Mouse (Mus musculus) CH12.LX (cell line): Measurements from ENCODE around the gene Tnni3. TPM values are rescaled to one million over a fixed set of nuclear protein-coding genes. Genes with fewer than 3 reads are reported as not detected.

Experiments used
- DNase-seq: peaks from one replicate; pipeline ENCODE4 v3.0.0-alpha.2; 2013; ENCODE audit errors: extremely low read depth
- H3K27ac ChIP-seq: 2 replicates; pipeline ENCODE4 v1.5.1; 2012; ENCODE audit warnings: low read depth, mild to moderate bottlenecking, control low read depth, moderate library complexity; ENCODE audit not compliant: insufficient read depth
- H3K27me3 ChIP-seq: replicated peaks from 2 replicates; pipeline ENCODE3; 2012; ENCODE audit warnings: inconsistent platforms
- H3K36me3 ChIP-seq, 2 experiments: replicated peaks in 1 of 2; 2 replicates each; pipeline versions ENCODE3 to v1.6.1; 2012; ENCODE audit warnings: inconsistent platforms in 1 of 2, low read length in 1 of 2, mild to moderate bottlenecking in 1 of 2, mixed read lengths in 1 of 2, moderate library complexity in 1 of 2; ENCODE audit not compliant: control insufficient read depth in 1 of 2, insufficient read depth in 1 of 2
- H3K4me1 ChIP-seq, 2 experiments: 2 replicates each; pipeline ENCODE4 v1.6.1; 2012; ENCODE audit warnings: inconsistent platforms in 1 of 2, moderate library complexity in 1 of 2; ENCODE audit not compliant: insufficient read depth in 2 of 2, control insufficient read depth in 1 of 2
- H3K4me2 ChIP-seq: 2 replicates; pipeline ENCODE4 v1.6.1; 2012; ENCODE audit warnings: low read depth, mild to moderate bottlenecking, control low read depth; ENCODE audit not compliant: poor library complexity, insufficient read depth, severe bottlenecking
- H3K4me3 ChIP-seq, 3 experiments: fragments of 150-350 bp in 1 of 3; sonication (generic) in 1 of 3; replicated peaks in 1 of 3; 2 replicates each; pipeline versions ENCODE3 to v1.5.1; 2011 to 2012; ENCODE audit warnings: low read depth in 2 of 3, low read length in 2 of 3, mild to moderate bottlenecking in 2 of 3, moderate library complexity in 2 of 3, control low read depth in 1 of 3, improper control_type of control experiment in 1 of 3, inconsistent platforms in 1 of 3, mixed read lengths in 1 of 3; ENCODE audit not compliant: poor library complexity in 1 of 3
- H3K79me2 ChIP-seq: replicated peaks from 2 replicates; pipeline ENCODE4 v1.6.1; 2012; ENCODE audit warnings: mild to moderate bottlenecking, moderate library complexity; ENCODE audit not compliant: control insufficient read depth, poor library complexity, insufficient read depth, severe bottlenecking; ENCODE audit errors: extremely low read depth
- H3K9ac ChIP-seq: 2 replicates; pipeline ENCODE4 v1.6.1; 2012; ENCODE audit warnings: low read depth, mild to moderate bottlenecking, control low read depth, moderate library complexity; ENCODE audit not compliant: insufficient read depth
- H3K9me3 ChIP-seq: replicated peaks from 2 replicates; pipeline ENCODE3; 2012; ENCODE audit warnings: low read length, inconsistent platforms, mixed read lengths
- BHLHE40 ChIP-seq: IDR thresholded peaks from 2 replicates; pipeline ENCODE4 v1.6.1; 2011; ENCODE audit warnings: mild to moderate bottlenecking, low read depth, low read length, improper control_type of control experiment
- CHD2 ChIP-seq: IDR thresholded peaks from 2 replicates; pipeline ENCODE4 v1.6.1; 2011; ENCODE audit warnings: low read length, improper control_type of control experiment
- E2F4 ChIP-seq: IDR thresholded peaks from 2 replicates; pipeline ENCODE4 v1.6.1; 2011; ENCODE audit warnings: low read depth, low read length, improper control_type of control experiment; ENCODE audit not compliant: insufficient replicate concordance
- ELF1 ChIP-seq: IDR thresholded peaks from 2 replicates; pipeline ENCODE4 v1.6.1; 2014; ENCODE audit warnings: low read depth, mild to moderate bottlenecking, inconsistent platforms, low read length, improper control_type of control experiment
- EP300 ChIP-seq: IDR thresholded peaks from 2 replicates; pipeline ENCODE4 v1.6.1; 2011; ENCODE audit warnings: low read length, improper control_type of control experiment
- ETS1 ChIP-seq: conservative IDR thresholded peaks from 2 replicates; pipeline ENCODE4 v1.6.1; 2012; ENCODE audit warnings: low read depth, mild to moderate bottlenecking, inconsistent platforms, low read length, improper control_type of control experiment, moderate library complexity
- IRF4 ChIP-seq: IDR thresholded peaks from 2 replicates; pipeline ENCODE4 v1.6.1; 2014; ENCODE audit warnings: low read depth, mild to moderate bottlenecking, inconsistent platforms, low read length, improper control_type of control experiment
- MAZ ChIP-seq: IDR thresholded peaks from 2 replicates; pipeline ENCODE4 v1.6.1; 2012; ENCODE audit warnings: low read depth, mild to moderate bottlenecking, inconsistent platforms, low read length, improper control_type of control experiment, moderate library complexity
- NELFE ChIP-seq: IDR thresholded peaks from 2 replicates; pipeline ENCODE4 v1.6.1; 2011; ENCODE audit warnings: low read depth, low read length, improper control_type of control experiment
- POLR2A ChIP-seq: IDR thresholded peaks from 2 replicates; pipeline ENCODE4 v1.6.1; 2011; ENCODE audit warnings: low read depth, mild to moderate bottlenecking, improper control_type of control experiment, low read length
- POLR2AphosphoS2 ChIP-seq: IDR thresholded peaks from 2 replicates; pipeline ENCODE4 v1.6.1; 2011; ENCODE audit warnings: low read depth, low read length, improper control_type of control experiment
- SMC3 ChIP-seq: IDR thresholded peaks from 2 replicates; pipeline ENCODE4 v1.6.1; 2011; ENCODE audit warnings: low read depth, low read length, improper control_type of control experiment
- TCF12 ChIP-seq: IDR thresholded peaks from 2 replicates; pipeline ENCODE4 v1.6.1; 2014; ENCODE audit warnings: low read depth, mild to moderate bottlenecking, inconsistent platforms, low read length, improper control_type of control experiment
- UBTF ChIP-seq: IDR thresholded peaks from 2 replicates; pipeline ENCODE4 v1.6.1; 2012; ENCODE audit warnings: low read depth, mild to moderate bottlenecking, inconsistent platforms, low read length, improper control_type of control experiment, moderate library complexity
- ZKSCAN1 ChIP-seq: IDR thresholded peaks from 2 replicates; pipeline ENCODE4 v1.6.1; 2012; ENCODE audit warnings: low read depth, inconsistent platforms, low read length, improper control_type of control experiment, borderline replicate concordance
- ZMIZ1 ChIP-seq: IDR thresholded peaks from 2 replicates; pipeline ENCODE4 v1.6.1; 2012; ENCODE audit warnings: low read depth, mild to moderate bottlenecking, inconsistent platforms, low read length, improper control_type of control experiment
- dilution Hi-C: fragments of 300-500 bp; cut with MboI; formaldehyde crosslinking; loops from 2 replicates; pipeline ENCODE4 v1.14.3; 2020; ENCODE audit warnings: low sequenced_read_pairs; ENCODE audit not compliant: extremely low pct_unique_long_range_greater_than_20kb, extremely low pct_ligation_motif_present
- in situ Hi-C: fragments of 300-500 bp; cut with MboI; formaldehyde crosslinking; loops from 3 replicates; pipeline ENCODE4 v1.14.3; 2019; ENCODE audit warnings: low sequenced_read_pairs, low pct_ligation_motif_present, low pct_unique_long_range_greater_than_20kb, mixed read lengths
- polyA plus RNA-seq: library from polyadenylated mRNA; unstranded; fragments of >175 nt; gene quantifications from 2 replicates; pipeline ENCODE4 v1.2.1, GENCODE M21; 2012; ENCODE audit warnings: low read depth; ENCODE audit not compliant: insufficient read length
- total RNA-seq, 2 experiments: library from RNA; depleted of rRNA; stranded (reverse); fragments of 300-350 nt in 1 of 2; fragments of >200 nt in 1 of 2; gene quantifications; 2 replicates each; pipeline ENCODE4 v1.2.3; 2012 to 2014

The Tnni3 gene
- total and polyA plus RNA-seq, 3 experiments: 0.51 to 2.0 (median 0.64) TPM

- H3K36me3 ChIP-seq: peaks cover 29 to 66% of the 10 kb centered on the region in 2 experiments
- in situ Hi-C loops: no loop called here
- H3K4me2 ChIP-seq: peak overlapping the region; percentile 32; the same call in 1 of the 2 replicates
- H3K27me3 ChIP-seq: no peaks in the 10 kb centered on the region
- H3K9me3 ChIP-seq: no peaks in the 10 kb centered on the region
- peak; percentile 34 for DNase-seq
- H3K4me1 ChIP-seq: peaks cover 20 to 49% of the 10 kb centered on the region in 2 experiments
- TF ChIP-seq EP300 (no peak), E2F4 (no peak), BHLHE40 (peak; percentile 53)
- peak overlapping the region; percentile 25; the same call in 1 of the 2 replicates for H3K9ac ChIP-seq
- H3K79me2 ChIP-seq: peaks cover 63% of the 10 kb centered on the region
- no peak overlapping the region for H3K4me3 ChIP-seq
- dilution Hi-C loops: no loop called here
- no peak overlapping the region for H3K27ac ChIP-seq
Observed at GRCm38 (mm10) chr7:4498251-4498650, 25.8 kb downstream of the Tnni3 start.

GRCm38 (mm10) chr7:4497271-4497903 lies 26.6 kb downstream of the Tnni3 start:
- H3K79me2 ChIP-seq: peaks cover 63% of the 10 kb centered on the region
- TF ChIP-seq TCF12 (no peak), MAZ (no peak), IRF4 (no peak), ETS1 (no peak), ZMIZ1 (no peak), UBTF (no peak), POLR2A (no peak), NELFE (no peak), ELF1 (no peak), ZKSCAN1 (no peak), POLR2AphosphoS2 (no peak), EP300 (no peak), SMC3 (no peak), CHD2 (no peak)
- H3K4me3 ChIP-seq: no peak overlapping the region
- peaks cover 20 to 40% of the 10 kb centered on the region in 2 experiments for H3K4me1 ChIP-seq
- H3K36me3 ChIP-seq: peaks cover 38 to 74% of the 10 kb centered on the region in 2 experiments
- no peaks in the 10 kb centered on the region for H3K9me3 ChIP-seq
- no peak overlapping the region for H3K9ac ChIP-seq
- in situ Hi-C loops (no loop called here), dilution Hi-C loops (no loop called here)
- no peak overlapping the region for H3K4me2 ChIP-seq
- H3K27me3 ChIP-seq: no peaks in the 10 kb centered on the region
- DNase-seq: no peak
- H3K27ac ChIP-seq: no peak overlapping the region
